Mouse (Mus musculus) myocyte (in vitro differentiated cells): ENCODE measurements around the gene Snx3. TPM values are rescaled to one million over a fixed set of nuclear protein-coding genes. Genes with fewer than 3 reads are reported as not detected.

Source experiments
- H3K27me3 ChIP-seq: one replicate; pipeline ENCODE4 v1.6.1; 2011; ENCODE audit not compliant: control insufficient read depth, insufficient read depth, insufficient read length
- H3K36me3 ChIP-seq: one replicate; pipeline ENCODE4 v1.6.1; 2011; ENCODE audit not compliant: control insufficient read depth, insufficient read depth
- H3K4me2 ChIP-seq: one replicate; pipeline ENCODE4 v1.6.1; 2011; ENCODE audit warnings: low read depth, control low read depth
- H3K4me3 ChIP-seq: one replicate; pipeline ENCODE4 v1.5.1; 2011; ENCODE audit warnings: mild to moderate bottlenecking, control low read depth, moderate library complexity
- H3K79me2 ChIP-seq: one replicate; pipeline ENCODE4 v1.6.1; 2011; ENCODE audit not compliant: control insufficient read depth, insufficient read depth
- H3ac ChIP-seq: one replicate; pipeline ENCODE4 v1.6.1; 2011; ENCODE audit not compliant: control insufficient read depth, insufficient read length
- CEBPB ChIP-seq: IDR thresholded peaks from 2 replicates; pipeline ENCODE4 v1.6.1; 2011; ENCODE audit warnings: mild to moderate bottlenecking, moderate library complexity; ENCODE audit not compliant: poor library complexity, insufficient read depth, severe bottlenecking
- E2F4 ChIP-seq: IDR thresholded peaks from one replicate; pipeline ENCODE4 v1.6.1; 2011; ENCODE audit warnings: mild to moderate bottlenecking, control low read depth, moderate library complexity; ENCODE audit not compliant: insufficient read depth
- MAX ChIP-seq: IDR thresholded peaks from one replicate; pipeline ENCODE4 v1.6.1; 2011; ENCODE audit warnings: low read depth, mild to moderate bottlenecking, control low read depth
- MYOD1 ChIP-seq, 3 experiments: IDR thresholded peaks; one replicate each; pipeline ENCODE4 v1.6.1; 2011; ENCODE audit warnings: control low read depth in 2 of 3, low read depth in 2 of 3, mild to moderate bottlenecking in 2 of 3, moderate library complexity in 1 of 3; ENCODE audit not compliant: insufficient read length in 2 of 3, control insufficient read depth in 1 of 3
- MYOG ChIP-seq, 3 experiments: IDR thresholded peaks; one replicate each; pipeline ENCODE4 v1.6.1; 2011; ENCODE audit warnings: control low read depth in 2 of 3, low read depth in 2 of 3, mild to moderate bottlenecking in 2 of 3; ENCODE audit not compliant: insufficient read length in 2 of 3, control insufficient read depth in 1 of 3, insufficient read depth in 1 of 3
- POLR2A ChIP-seq: IDR thresholded peaks from one replicate; pipeline ENCODE4 v1.6.1; 2011; ENCODE audit warnings: low read depth, mild to moderate bottlenecking, control low read depth, moderate library complexity; ENCODE audit not compliant: insufficient read length
- POLR2AphosphoS2 ChIP-seq: IDR thresholded peaks from one replicate; pipeline ENCODE4 v1.6.1; 2011; ENCODE audit warnings: low read depth, control low read depth; ENCODE audit not compliant: insufficient read length
- REST ChIP-seq: IDR thresholded peaks from one replicate; pipeline ENCODE4 v1.6.1; 2011; ENCODE audit warnings: mild to moderate bottlenecking, control low read depth, moderate library complexity; ENCODE audit not compliant: insufficient read depth, insufficient read length
- SRF ChIP-seq: IDR thresholded peaks from one replicate; pipeline ENCODE4 v1.6.1; 2011; ENCODE audit warnings: low read depth; ENCODE audit not compliant: control insufficient read depth, insufficient read length
- TCF12 ChIP-seq: IDR thresholded peaks from one replicate; pipeline ENCODE4 v1.6.1; 2011; ENCODE audit warnings: mild to moderate bottlenecking, control low read depth; ENCODE audit not compliant: poor library complexity, insufficient read depth, severe bottlenecking
- TCF3 ChIP-seq: IDR thresholded peaks from one replicate; pipeline ENCODE4 v1.6.1; 2011; ENCODE audit warnings: low read depth, control low read depth; ENCODE audit not compliant: insufficient read length
- USF1 ChIP-seq: IDR thresholded peaks from one replicate; pipeline ENCODE4 v1.6.1; 2011; ENCODE audit warnings: low read depth, mild to moderate bottlenecking, control low read depth, moderate library complexity
- polyA plus RNA-seq: library from polyadenylated mRNA; unstranded; fragments of >200 nt; fragmentation: generic; extraction: Trizol; gene quantifications from one replicate; pipeline ENCODE4 v1.2.1, GENCODE M21; 2012; ENCODE audit warnings: missing spikeins

The Snx3 gene
- polyA plus RNA-seq, 1 experiment, result 251 TPM

DNA sequence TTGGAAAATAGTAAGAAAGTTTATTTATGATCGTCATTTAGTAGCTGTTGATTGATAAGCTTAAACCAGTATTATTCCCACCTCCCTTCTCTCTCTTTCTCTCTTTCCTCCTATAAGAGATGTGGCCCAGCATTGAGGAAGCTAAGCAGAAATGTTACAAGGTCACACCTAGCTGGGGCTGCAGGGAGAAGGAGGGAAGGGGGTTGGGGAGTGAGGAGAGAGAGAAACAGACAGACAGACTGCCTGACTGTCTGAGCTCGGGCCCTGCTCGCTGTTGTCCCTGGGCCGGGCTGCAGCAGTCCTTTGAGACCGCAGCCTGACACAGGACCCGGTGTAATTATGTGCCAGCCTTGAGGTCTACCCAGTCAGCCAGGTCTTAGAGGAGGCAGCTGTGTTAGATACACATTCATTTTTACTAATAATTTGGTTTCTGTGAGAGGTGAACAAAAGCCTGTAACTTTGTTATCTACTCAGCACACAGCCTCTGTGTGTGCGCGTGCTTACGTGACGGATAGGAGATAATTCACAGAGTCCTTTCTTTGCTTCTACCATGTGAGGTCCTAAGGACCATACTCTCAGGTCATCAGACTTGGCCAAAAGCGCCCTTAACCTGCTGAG lies 32.1 kb downstream of the Snx3 start:
- Histone ChIP-seq H3K27me3 (no peaks in the 10 kb centered on the region), H3K79me2 (peaks cover 20% of the 10 kb centered on the region), H3K4me3 (no peak overlapping the region), H3K4me2 (no peak overlapping the region), H3K36me3 (peaks cover 24% of the 10 kb centered on the region), H3ac (no peak overlapping the region)
- TF ChIP-seq MYOG (IDR thresholded peaks at IDR 0.05; ENCODE audit: control insufficient read depth in 1 of 3, insufficient read depth in 1 of 3, insufficient read length in 2 of 3, low read depth in 2 of 3) (no peak), TCF3 (no peak), POLR2AphosphoS2 (no peak), USF1 (no peak), SRF (no peak), E2F4 (no peak), TCF12 (no peak), REST (no peak), POLR2A (no peak), MYOD1 (IDR thresholded peaks at IDR 0.05; ENCODE audit: control insufficient read depth in 1 of 3, insufficient read length in 2 of 3, low read depth in 2 of 3) (no peak), MAX (no peak), CEBPB (no peak)

GRCm38 (mm10) chr10:42537571-42538316 lies 35.9 kb downstream of the Snx3 start:
- Histone ChIP-seq H3K79me2 (no peaks in the 10 kb centered on the region), H3K4me2 (no peak overlapping the region), H3K36me3 (peaks cover 24% of the 10 kb centered on the region), H3K27me3 (no peaks in the 10 kb centered on the region), H3ac (no peak overlapping the region), H3K4me3 (no peak overlapping the region)
- TF ChIP-seq TCF3 (no peak), POLR2AphosphoS2 (no peak), E2F4 (no peak), TCF12 (no peak), CEBPB (no peak), REST (no peak), MYOD1 (IDR thresholded peaks at IDR 0.05; ENCODE audit: control insufficient read depth in 1 of 3, insufficient read length in 2 of 3, low read depth in 2 of 3) (no peak), MAX (no peak), POLR2A (no peak), MYOG (IDR thresholded peaks at IDR 0.05; ENCODE audit: control insufficient read depth in 1 of 3, insufficient read depth in 1 of 3, insufficient read length in 2 of 3, low read depth in 2 of 3) (no peak), USF1 (no peak), SRF (no peak)

GRCm38 (mm10) chr10:42545707-42546503 lies 44.1 kb downstream of the Snx3 start:
- Histone ChIP-seq H3ac (no peak overlapping the region), H3K79me2 (no peaks in the 10 kb centered on the region), H3K4me2 (no peak overlapping the region), H3K36me3 (no peaks in the 10 kb centered on the region), H3K27me3 (no peaks in the 10 kb centered on the region), H3K4me3 (no peak overlapping the region)
- TF ChIP-seq USF1 (no peak), CEBPB (no peak), E2F4 (no peak), TCF3 (no peak), TCF12 (no peak), MAX (no peak), MYOD1 (IDR thresholded peaks at IDR 0.05; ENCODE audit: control insufficient read depth in 1 of 3, insufficient read length in 2 of 3, low read depth in 2 of 3) (no peak), POLR2A (no peak), POLR2AphosphoS2 (no peak), SRF (no peak), MYOG (IDR thresholded peaks at IDR 0.05; ENCODE audit: control insufficient read depth in 1 of 3, insufficient read depth in 1 of 3, insufficient read length in 2 of 3, low read depth in 2 of 3) (no peak), REST (no peak)

- TF ChIP-seq E2F4, result no peak
- TF ChIP-seq SRF, result no peak
- TF ChIP-seq TCF3, result no peak
- no peak for TF ChIP-seq POLR2A
- no peak for TF ChIP-seq MAX
- TF ChIP-seq USF1, result no peak
- no peak for TF ChIP-seq MYOG (IDR thresholded peaks at IDR 0.05; ENCODE audit: control insufficient read depth in 1 of 3, insufficient read depth in 1 of 3, insufficient read length in 2 of 3, low read depth in 2 of 3)
- no peak for TF ChIP-seq TCF12
- no peak for TF ChIP-seq POLR2AphosphoS2
- TF ChIP-seq REST, result no peak
- TF ChIP-seq MYOD1 (IDR thresholded peaks at IDR 0.05; ENCODE audit: control insufficient read depth in 1 of 3, insufficient read length in 2 of 3, low read depth in 2 of 3), result no peak
- no peak for TF ChIP-seq CEBPB
- H3K36me3 ChIP-seq, result no peaks in the 10 kb centered on the region
- no peak overlapping the region for H3ac ChIP-seq
- H3K4me3 ChIP-seq, result no peak overlapping the region
- no peaks in the 10 kb centered on the region for H3K79me2 ChIP-seq
- H3K27me3 ChIP-seq, result no peaks in the 10 kb centered on the region
- no peak overlapping the region for H3K4me2 ChIP-seq
These were observed 44.7 kb downstream of the Snx3 start for GRCm38 (mm10) chr10:42546507-42546906.
